Mouse (Mus musculus): Measurements from ENCODE around the gene Slco6c1. TPM values are rescaled to one million over a fixed set of nuclear protein-coding genes. Genes with fewer than 3 reads are reported as not detected.

Gene Slco6c1
- total RNA-seq (2012; rRNA removed) (not detected in 2 replicates), total RNA-seq (2014; rRNA removed) (not detected in 2 replicates), polyA plus RNA-seq (2012; ENCODE audit: insufficient read length, low read depth) (not detected in 2 replicates)

- dilution Hi-C loops (cut with MboI; ENCODE audit: extremely low pct_ligation_motif_present, extremely low pct_unique_long_range_greater_than_20kb, low sequenced_read_pairs) = no loop called here
- Histone ChIP-seq H3K36me3 (replicated peaks in 1 of 2; ENCODE audit: control insufficient read depth in 1 of 2, insufficient read depth in 1 of 2, low read length in 1 of 2) (no peaks in the 10 kb centered on the region), H3K79me2 (replicated peaks; ENCODE audit: control insufficient read depth, extremely low read depth, insufficient read depth, poor library complexity, severe bottlenecking) (no peaks in the 10 kb centered on the region), H3K4me3 (replicated peaks in 1 of 3; ENCODE audit: low read depth in 2 of 3, low read length in 2 of 3, poor library complexity in 1 of 3) (no peak within 1 kb of the TSS), H3K9me3 (replicated peaks; ENCODE audit: low read length) (no peaks in the 10 kb centered on the region), H3K4me1 (ENCODE audit: control insufficient read depth in 1 of 2, insufficient read depth in 2 of 2) (no peaks in the 10 kb centered on the region), H3K9ac (ENCODE audit: insufficient read depth, low read depth) (no peak within 1 kb of the TSS), H3K27ac (ENCODE audit: insufficient read depth, low read depth) (no peak within 1 kb of the TSS), H3K4me2 (ENCODE audit: insufficient read depth, low read depth, poor library complexity, severe bottlenecking) (no peak within 1 kb of the TSS), H3K27me3 (replicated peaks) (no peaks in the 10 kb centered on the region)
- in situ Hi-C loops (cut with MboI; ENCODE audit: low pct_ligation_motif_present, low pct_unique_long_range_greater_than_20kb, low sequenced_read_pairs) = no loop called here
- TF ChIP-seq NELFE (IDR thresholded peaks at IDR 0.05; ENCODE audit: low read depth, low read length) (no peak), PAX5 (IDR thresholded peaks at IDR 0.05; ENCODE audit: low read length) (no peak), ZC3H11A (IDR thresholded peaks at IDR 0.05; ENCODE audit: low read depth, low read length) (no peak), CHD2 (IDR thresholded peaks at IDR 0.05; ENCODE audit: low read length) (no peak), NRF1 (IDR thresholded peaks at IDR 0.05; ENCODE audit: low read depth, low read length) (no peak)
- DNase-seq (ENCODE audit: extremely low read depth) = no peak
These were observed at the start of gene Slco6c1 for GRCm38 (mm10) chr1:97128201-97128600. Slco6c1 (minus strand) TSS chr1:97128301.

- DNase-seq (ENCODE audit: extremely low read depth) = no peak
- Histone ChIP-seq H3K79me2 (replicated peaks; ENCODE audit: control insufficient read depth, extremely low read depth, insufficient read depth, poor library complexity, severe bottlenecking) (no peaks in the 10 kb centered on the region), H3K27me3 (replicated peaks) (no peaks in the 10 kb centered on the region), H3K4me2 (ENCODE audit: insufficient read depth, low read depth, poor library complexity, severe bottlenecking) (no peak overlapping the region), H3K4me1 (ENCODE audit: control insufficient read depth in 1 of 2, insufficient read depth in 2 of 2) (no peaks in the 10 kb centered on the region), H3K36me3 (replicated peaks in 1 of 2; ENCODE audit: control insufficient read depth in 1 of 2, insufficient read depth in 1 of 2, low read length in 1 of 2) (no peaks in the 10 kb centered on the region), H3K4me3 (replicated peaks in 1 of 3; ENCODE audit: low read depth in 2 of 3, low read length in 2 of 3, poor library complexity in 1 of 3) (no peak overlapping the region), H3K9ac (ENCODE audit: insufficient read depth, low read depth) (no peak overlapping the region), H3K27ac (ENCODE audit: insufficient read depth, low read depth) (no peak overlapping the region), H3K9me3 (replicated peaks; ENCODE audit: low read length) (no peaks in the 10 kb centered on the region)
- dilution Hi-C loops (cut with MboI; ENCODE audit: extremely low pct_ligation_motif_present, extremely low pct_unique_long_range_greater_than_20kb, low sequenced_read_pairs) = no loop called here
- in situ Hi-C loops (cut with MboI; ENCODE audit: low pct_ligation_motif_present, low pct_unique_long_range_greater_than_20kb, low sequenced_read_pairs) = loop anchor here (25.0 kb wide), 1 partner anchor 648 kb away; no protein-coding TSS in a partner anchor
- TF ChIP-seq IRF4 (IDR thresholded peaks at IDR 0.05; ENCODE audit: low read depth, low read length) = no peak
- no peak for TF ChIP-seq HCFC1 (IDR thresholded peaks at IDR 0.05; ENCODE audit: low read depth, low read length)
- no peak for TF ChIP-seq USF1 (IDR thresholded peaks at IDR 0.05; ENCODE audit: low read depth, low read length)
- TF ChIP-seq CHD1 (IDR thresholded peaks at IDR 0.05; ENCODE audit: low read depth, low read length) = no peak
- TF ChIP-seq NELFE (IDR thresholded peaks at IDR 0.05; ENCODE audit: low read depth, low read length) = no peak
- TF ChIP-seq KAT2A (IDR thresholded peaks at IDR 0.05; ENCODE audit: insufficient replicate concordance, low read length) = no peak
- no peak for TF ChIP-seq JUN (IDR thresholded peaks at IDR 0.05; ENCODE audit: insufficient read depth, low read depth, low read length)
- no peak for TF ChIP-seq RCOR1 (conservative IDR thresholded peaks at IDR 0.05; ENCODE audit: low read depth, low read length)
- TF ChIP-seq ELF1 (IDR thresholded peaks at IDR 0.05; ENCODE audit: low read depth, low read length) = no peak
- TF ChIP-seq CHD2 (IDR thresholded peaks at IDR 0.05; ENCODE audit: low read length) = no peak
- no peak for TF ChIP-seq NRF1 (IDR thresholded peaks at IDR 0.05; ENCODE audit: low read depth, low read length)
- TF ChIP-seq TCF12 (IDR thresholded peaks at IDR 0.05; ENCODE audit: low read depth, low read length) = no peak
- TF ChIP-seq POLR2AphosphoS2 (IDR thresholded peaks at IDR 0.05; ENCODE audit: low read depth, low read length) = no peak
- no peak for TF ChIP-seq E2F4 (IDR thresholded peaks at IDR 0.05; ENCODE audit: insufficient replicate concordance, low read depth, low read length)
- no peak for TF ChIP-seq BHLHE40 (IDR thresholded peaks at IDR 0.05; ENCODE audit: low read depth, low read length)
- no peak for TF ChIP-seq MAX (IDR thresholded peaks at IDR 0.05; ENCODE audit: low read length)
- TF ChIP-seq ZKSCAN1 (IDR thresholded peaks at IDR 0.05; ENCODE audit: borderline replicate concordance, low read depth, low read length) = no peak
- TF ChIP-seq JUND (conservative IDR thresholded peaks at IDR 0.05; ENCODE audit: low read depth, low read length) = no peak
- TF ChIP-seq RAD21 (IDR thresholded peaks at IDR 0.05; ENCODE audit: low read depth, low read length) = no peak
These were observed 89.1 kb downstream of the Slco6c1 start for GRCm38 (mm10) chr1:97038982-97039381.

Measured in CH12.LX (cell line).